Mouse (Mus musculus): ENCODE measurements around the gene Ramp3.

Ramp3 gene

GRCm38 (mm10) chr11:6720746-6721145 is 62.4 kb downstream of the Ramp3 start:
- in situ Hi-C loops (cut with MboI, MseI) = no loop called here

GRCm38 (mm10) chr11:6726921-6727320 is 68.6 kb downstream of the Ramp3 start:
- in situ Hi-C loops (cut with MboI, MseI) = no loop called here
